Mouse (Mus musculus): ENCODE measurements around the gene Ints14. TPM values are rescaled to one million over a fixed set of nuclear protein-coding genes. Genes with fewer than 3 reads are reported as not detected.

Gene Ints14
- polyA plus RNA-seq (2014; fragmentation: Nextera tagmentation; extraction: Ambion mirVana): 26.8 and 47.1 TPM in 2 replicates

DNA sequence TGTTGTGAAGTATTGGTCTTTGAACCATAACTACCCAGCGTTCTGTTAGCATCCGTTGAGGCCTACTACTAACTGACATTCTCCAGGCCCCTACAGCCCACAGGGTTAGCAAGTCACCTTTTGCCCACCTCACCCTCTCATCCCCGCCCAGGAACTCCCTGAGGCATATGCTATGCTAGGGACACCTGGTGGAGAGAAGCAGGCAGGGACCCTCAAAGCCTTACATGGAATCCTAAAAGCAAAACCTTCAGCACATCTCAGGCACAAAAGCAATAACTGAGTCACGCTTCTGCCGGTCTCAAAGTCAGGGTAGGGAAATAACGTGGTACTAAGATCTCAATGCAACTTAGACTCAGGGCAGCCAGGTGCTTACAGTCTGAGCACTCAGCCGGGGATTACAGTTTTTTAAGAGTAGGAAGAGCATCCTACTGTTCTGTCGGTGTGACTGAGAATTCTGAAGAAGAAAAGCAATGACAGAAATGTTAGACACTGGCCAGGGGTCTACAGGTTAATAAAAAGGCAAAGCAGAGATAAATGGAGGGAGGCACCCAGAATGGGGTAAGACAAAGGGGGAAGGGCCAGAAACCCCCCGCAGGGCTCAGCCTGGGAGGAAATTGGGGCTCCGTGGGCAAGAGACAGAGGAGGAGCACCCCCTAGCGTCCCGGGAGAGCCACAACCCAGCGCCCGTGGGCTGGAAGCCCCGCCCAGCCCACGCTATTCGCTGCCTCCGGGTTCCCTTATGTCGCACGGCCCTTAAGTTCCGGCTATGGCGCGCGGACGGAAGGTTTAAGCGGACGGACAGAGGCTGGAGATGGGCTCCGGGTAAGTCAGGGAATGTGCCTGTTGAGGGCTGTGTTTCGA lies at the start of gene Ints14:
Gene Ints14 (plus strand): TSS at position 789 of the 861 bp plus-strand sequence.
- 5% methylated on average over 29 of the region's 29 CpGs for WGBS
- Histone ChIP-seq H3K4me3 (replicated peaks; ENCODE audit: low read depth, low read length) (peak within 1 kb of the TSS; percentile 62), H3K4me1 (ENCODE audit: control insufficient read depth, insufficient read depth, low read length) (peaks cover 7% of the 10 kb centered on the region), H3K9me3 (ENCODE audit: control insufficient read depth, low read length) (no peaks in the 10 kb centered on the region), H3K36me3 (ENCODE audit: control insufficient read depth, insufficient read depth, low read length) (peaks cover 17% of the 10 kb centered on the region), H3K9ac (replicated peaks; ENCODE audit: low read length) (peak within 1 kb of the TSS; percentile 67), H3K27ac (replicated peaks; ENCODE audit: low read depth, low read length) (peak within 1 kb of the TSS; percentile 80), H3K27me3 (ENCODE audit: control insufficient read depth, insufficient read depth, low read length) (no peaks in the 10 kb centered on the region), H3K4me2 (ENCODE audit: low read length) (peak within 1 kb of the TSS; percentile 76)
- ATAC-seq (ENCODE audit: low FRiP score, low TSS enrichment) (peak; percentile 93), DNase-seq (peak; percentile 98)

DNA sequence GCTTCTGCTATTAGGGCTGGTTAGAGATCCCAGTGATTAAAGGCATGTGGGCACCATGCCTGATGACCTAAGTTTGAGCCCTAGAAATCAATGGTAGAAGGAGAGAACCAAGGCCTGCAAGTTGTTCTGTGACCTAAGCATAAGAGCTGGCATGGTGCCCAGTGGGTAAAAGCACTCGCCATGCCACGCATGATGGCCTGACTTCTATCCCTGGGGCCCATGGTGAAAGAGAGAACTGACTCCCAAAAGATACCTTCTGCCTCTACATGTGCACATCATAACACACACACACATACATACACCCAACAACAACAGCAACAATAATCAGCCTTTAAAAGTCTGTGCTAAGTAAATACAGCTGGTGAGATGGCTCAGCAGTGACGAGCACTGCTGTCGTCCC lies 47.3 kb upstream of the Ints14 start:
- no peak overlapping the region for H3K9ac ChIP-seq (replicated peaks; ENCODE audit: low read length)
- no peak overlapping the region for H3K27ac ChIP-seq (replicated peaks; ENCODE audit: low read depth, low read length)
- peaks cover 50% of the 10 kb centered on the region for H3K36me3 ChIP-seq (ENCODE audit: control insufficient read depth, insufficient read depth, low read length)
- WGBS: 94% methylated on average over 4 of the region's 4 CpGs
- H3K4me3 ChIP-seq (replicated peaks; ENCODE audit: low read depth, low read length): no peak overlapping the region
- no peaks in the 10 kb centered on the region for H3K4me1 ChIP-seq (ENCODE audit: control insufficient read depth, insufficient read depth, low read length)
- H3K4me2 ChIP-seq (ENCODE audit: low read length): no peak overlapping the region
- H3K9me3 ChIP-seq (ENCODE audit: control insufficient read depth, low read length): no peaks in the 10 kb centered on the region
- ATAC-seq (ENCODE audit: low FRiP score, low TSS enrichment) (no peak), DNase-seq (no peak)
- H3K27me3 ChIP-seq (ENCODE audit: control insufficient read depth, insufficient read depth, low read length): no peaks in the 10 kb centered on the region

DNA sequence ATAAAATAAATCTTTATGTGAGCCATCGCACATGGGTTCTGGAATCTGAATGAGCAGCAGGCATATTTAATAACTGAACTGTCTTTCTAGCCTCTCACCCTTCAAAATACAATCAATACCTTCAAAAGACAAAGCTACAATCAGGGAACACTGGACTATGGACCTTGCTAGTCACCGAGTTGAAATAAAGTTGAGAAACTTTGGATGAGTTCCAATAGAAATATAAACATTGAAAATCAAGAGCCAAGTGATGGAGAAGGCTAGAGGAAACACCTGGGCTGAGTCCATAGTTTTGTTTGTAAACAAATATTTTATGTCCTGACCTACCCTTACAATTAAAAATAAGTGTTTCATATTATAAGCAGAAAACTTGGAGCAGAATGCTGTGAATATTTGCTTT lies 46.7 kb upstream of the Ints14 start:
- Histone ChIP-seq H3K27me3 (ENCODE audit: control insufficient read depth, insufficient read depth, low read length) (no peaks in the 10 kb centered on the region), H3K36me3 (ENCODE audit: control insufficient read depth, insufficient read depth, low read length) (peaks cover 55% of the 10 kb centered on the region), H3K4me1 (ENCODE audit: control insufficient read depth, insufficient read depth, low read length) (no peaks in the 10 kb centered on the region), H3K9ac (replicated peaks; ENCODE audit: low read length) (no peak overlapping the region), H3K27ac (replicated peaks; ENCODE audit: low read depth, low read length) (no peak overlapping the region), H3K4me3 (replicated peaks; ENCODE audit: low read depth, low read length) (no peak overlapping the region), H3K9me3 (ENCODE audit: control insufficient read depth, low read length) (no peaks in the 10 kb centered on the region), H3K4me2 (ENCODE audit: low read length) (no peak overlapping the region)
- 94% methylated on average over 2 of the region's 2 CpGs for WGBS
- DNase-seq (no peak), ATAC-seq (ENCODE audit: low FRiP score, low TSS enrichment) (no peak)

DNA sequence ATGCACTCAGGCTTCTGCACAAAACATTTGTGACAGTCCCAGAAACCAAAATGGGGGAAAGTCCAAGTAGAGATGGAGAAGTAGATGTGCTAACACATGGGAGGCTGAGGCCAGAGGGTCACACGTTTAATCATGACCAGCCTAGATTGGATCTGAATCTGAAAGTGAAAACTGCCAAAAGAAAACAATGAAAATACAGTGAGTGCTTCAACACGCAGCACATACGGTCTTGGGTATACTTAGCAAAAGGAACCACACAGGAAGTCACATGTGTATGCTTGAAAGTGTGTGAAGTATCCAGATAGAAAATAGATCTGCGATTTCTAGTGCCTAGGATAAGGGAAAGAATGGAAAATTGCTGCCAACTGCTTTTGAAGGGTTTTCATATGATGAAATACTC lies 46.1 kb upstream of the Ints14 start:
- ATAC-seq (ENCODE audit: low FRiP score, low TSS enrichment) (no peak), DNase-seq (no peak)
- Histone ChIP-seq H3K4me3 (replicated peaks; ENCODE audit: low read depth, low read length) (no peak overlapping the region), H3K27me3 (ENCODE audit: control insufficient read depth, insufficient read depth, low read length) (no peaks in the 10 kb centered on the region), H3K4me1 (ENCODE audit: control insufficient read depth, insufficient read depth, low read length) (no peaks in the 10 kb centered on the region), H3K9ac (replicated peaks; ENCODE audit: low read length) (no peak overlapping the region), H3K27ac (replicated peaks; ENCODE audit: low read depth, low read length) (no peak overlapping the region), H3K36me3 (ENCODE audit: control insufficient read depth, insufficient read depth, low read length) (peaks cover 52% of the 10 kb centered on the region), H3K4me2 (ENCODE audit: low read length) (no peak overlapping the region), H3K9me3 (ENCODE audit: control insufficient read depth, low read length) (no peaks in the 10 kb centered on the region)
- 90% methylated on average over 4 of the region's 4 CpGs for WGBS

- Histone ChIP-seq H3K4me3 (replicated peaks; ENCODE audit: low read depth, low read length) (no peak overlapping the region), H3K27ac (replicated peaks; ENCODE audit: low read depth, low read length) (no peak overlapping the region), H3K27me3 (ENCODE audit: control insufficient read depth, insufficient read depth, low read length) (no peaks in the 10 kb centered on the region), H3K9me3 (ENCODE audit: control insufficient read depth, low read length) (no peaks in the 10 kb centered on the region), H3K4me1 (ENCODE audit: control insufficient read depth, insufficient read depth, low read length) (no peaks in the 10 kb centered on the region), H3K9ac (replicated peaks; ENCODE audit: low read length) (no peak overlapping the region), H3K4me2 (ENCODE audit: low read length) (peak overlapping the region; percentile 21), H3K36me3 (ENCODE audit: control insufficient read depth, insufficient read depth, low read length) (peaks cover 18% of the 10 kb centered on the region)
- DNase-seq: no peak
- no peak for ATAC-seq (ENCODE audit: low FRiP score, low TSS enrichment)
- 30% methylated on average over 16 of the region's 16 CpGs for WGBS
Measured at GRCm38 (mm10) chr9:64918560-64918959, 42.1 kb upstream of the Ints14 start.

GRCm38 (mm10) chr9:64925771-64926170 lies 34.9 kb upstream of the Ints14 start:
- WGBS: 75% methylated on average over 5 of the region's 5 CpGs
- H3K36me3 ChIP-seq (ENCODE audit: control insufficient read depth, insufficient read depth, low read length): no peaks in the 10 kb centered on the region
- no peak overlapping the region for H3K4me2 ChIP-seq (ENCODE audit: low read length)
- no peaks in the 10 kb centered on the region for H3K4me1 ChIP-seq (ENCODE audit: control insufficient read depth, insufficient read depth, low read length)
- H3K9me3 ChIP-seq (ENCODE audit: control insufficient read depth, low read length): no peaks in the 10 kb centered on the region
- no peak overlapping the region for H3K27ac ChIP-seq (replicated peaks; ENCODE audit: low read depth, low read length)
- ATAC-seq (ENCODE audit: low FRiP score, low TSS enrichment): no peak
- no peaks in the 10 kb centered on the region for H3K27me3 ChIP-seq (ENCODE audit: control insufficient read depth, insufficient read depth, low read length)
- H3K9ac ChIP-seq (replicated peaks; ENCODE audit: low read length): no peak overlapping the region
- DNase-seq: no peak
- no peak overlapping the region for H3K4me3 ChIP-seq (replicated peaks; ENCODE audit: low read depth, low read length)

DNA sequence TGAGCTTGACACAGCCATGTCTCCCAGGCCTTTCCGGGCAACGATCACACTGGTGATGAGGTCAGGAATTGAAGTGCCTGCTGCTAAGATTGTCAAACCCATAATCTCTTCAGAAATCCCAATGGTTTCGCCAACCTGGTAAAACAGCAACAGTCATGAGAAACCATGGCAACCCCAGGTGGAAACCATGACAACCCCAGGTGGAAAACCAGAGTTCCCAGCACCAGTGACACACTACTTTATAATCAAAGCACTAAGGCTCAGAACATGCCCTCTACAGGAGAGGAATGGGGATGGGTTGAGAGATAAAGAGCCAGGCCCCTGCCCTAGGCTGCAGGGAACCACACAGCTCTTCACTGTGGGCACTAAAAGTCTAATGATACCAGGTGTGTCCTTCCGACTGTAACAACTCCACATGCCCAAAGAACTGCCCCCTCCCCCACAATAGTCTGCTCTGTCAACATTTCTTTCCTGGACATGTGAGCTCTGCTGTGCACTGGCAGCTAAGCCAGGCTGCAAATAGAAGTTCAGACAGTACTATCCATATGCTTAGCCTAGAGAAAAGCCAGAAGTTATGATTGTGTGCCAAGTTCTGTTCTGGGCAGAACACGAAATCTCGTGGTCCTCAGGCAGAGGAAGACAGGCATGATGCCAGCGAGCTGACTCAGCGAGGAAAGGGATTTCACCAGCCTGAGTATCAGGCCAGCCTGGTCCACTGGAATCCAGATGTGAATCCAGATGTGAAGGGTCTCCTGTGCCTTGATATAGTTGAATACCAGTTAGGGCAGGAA lies 34.3 kb upstream of the Ints14 start:
- Histone ChIP-seq H3K9me3 (ENCODE audit: control insufficient read depth, low read length) (no peaks in the 10 kb centered on the region), H3K36me3 (ENCODE audit: control insufficient read depth, insufficient read depth, low read length) (no peaks in the 10 kb centered on the region), H3K27me3 (ENCODE audit: control insufficient read depth, insufficient read depth, low read length) (no peaks in the 10 kb centered on the region), H3K27ac (replicated peaks; ENCODE audit: low read depth, low read length) (no peak overlapping the region), H3K9ac (replicated peaks; ENCODE audit: low read length) (no peak overlapping the region), H3K4me1 (ENCODE audit: control insufficient read depth, insufficient read depth, low read length) (no peaks in the 10 kb centered on the region), H3K4me3 (replicated peaks; ENCODE audit: low read depth, low read length) (no peak overlapping the region), H3K4me2 (ENCODE audit: low read length) (no peak overlapping the region)
- ATAC-seq (ENCODE audit: low FRiP score, low TSS enrichment) (no peak), DNase-seq (no peak)
- WGBS: 81% methylated on average over 8 of the region's 8 CpGs

DNA sequence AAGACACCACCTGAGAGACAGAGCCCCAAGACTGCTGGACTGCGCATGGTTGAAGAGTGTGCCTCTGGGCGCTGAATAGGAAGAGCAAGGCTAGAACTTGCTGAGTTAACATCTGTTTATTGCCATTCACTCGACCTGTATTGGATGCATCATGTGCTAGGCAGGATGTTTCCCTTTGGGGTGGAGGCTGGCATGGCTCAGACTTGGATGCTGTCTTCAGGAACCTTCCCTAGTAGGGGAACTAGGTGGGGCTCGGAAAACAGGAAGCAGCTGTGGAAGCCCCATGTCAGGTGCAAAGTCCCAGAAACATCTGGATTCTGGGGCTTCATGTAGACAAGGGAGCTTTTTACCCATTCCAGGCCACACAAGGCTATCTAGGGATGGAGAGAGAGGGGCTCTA lies 30.4 kb upstream of the Ints14 start:
- H3K9me3 ChIP-seq (ENCODE audit: control insufficient read depth, low read length): no peaks in the 10 kb centered on the region
- DNase-seq (no peak), ATAC-seq (ENCODE audit: low FRiP score, low TSS enrichment) (no peak)
- H3K4me2 ChIP-seq (ENCODE audit: low read length): no peak overlapping the region
- no peaks in the 10 kb centered on the region for H3K36me3 ChIP-seq (ENCODE audit: control insufficient read depth, insufficient read depth, low read length)
- H3K4me1 ChIP-seq (ENCODE audit: control insufficient read depth, insufficient read depth, low read length): no peaks in the 10 kb centered on the region
- H3K27ac ChIP-seq (replicated peaks; ENCODE audit: low read depth, low read length): no peak overlapping the region
- H3K27me3 ChIP-seq (ENCODE audit: control insufficient read depth, insufficient read depth, low read length): no peaks in the 10 kb centered on the region
- WGBS: 81% methylated on average over 4 of the region's 4 CpGs
- no peak overlapping the region for H3K4me3 ChIP-seq (replicated peaks; ENCODE audit: low read depth, low read length)
- H3K9ac ChIP-seq (replicated peaks; ENCODE audit: low read length): no peak overlapping the region
